Mouse (Mus musculus) embryonic facial prominence, embryonic 11.5 days (tissue): ENCODE measurements around the gene Sec24b. TPM values are rescaled to one million over a fixed set of nuclear protein-coding genes. Genes with fewer than 3 reads are reported as not detected.

Source experiments
- ATAC-seq: fragments of 200-750 bp; cut with Nextera tagmentation; replicated peaks from 2 replicates; pipeline ENCODE4 v1.8.0; 2017; ENCODE audit warnings: low read depth; ENCODE audit not compliant: insufficient number of reproducible peaks, low FRiP score, low TSS enrichment
- DNase-seq: peaks from one replicate; pipeline ENCODE4 v3.0.0-alpha.2; 2015; ENCODE audit warnings: low spot score
- H3K27ac ChIP-seq: fragments of 300-500 bp; sonication (generic); replicated peaks from 2 replicates; pipeline ENCODE4 v1.5.1; 2014; ENCODE audit warnings: mild to moderate bottlenecking, low read depth, low read length, control low read depth
- H3K27me3 ChIP-seq: fragments of 300-500 bp; sonication (generic); 2 replicates; pipeline ENCODE4 v1.6.1; 2014; ENCODE audit warnings: mild to moderate bottlenecking, low read length, moderate library complexity, mixed read lengths; ENCODE audit not compliant: control insufficient read depth, insufficient read depth
- H3K36me3 ChIP-seq: fragments of 300-500 bp; sonication (generic); replicated peaks from 2 replicates; pipeline ENCODE4 v1.6.1; 2014; ENCODE audit warnings: low read depth, mild to moderate bottlenecking, low read length, moderate library complexity, mixed read lengths; ENCODE audit not compliant: control insufficient read depth, insufficient read depth
- H3K4me1 ChIP-seq: fragments of 300-500 bp; sonication (generic); 2 replicates; pipeline ENCODE4 v1.6.1; 2014; ENCODE audit warnings: low read length, mixed read lengths; ENCODE audit not compliant: control insufficient read depth, insufficient read depth
- H3K4me2 ChIP-seq: fragments of 300-500 bp; sonication (generic); 2 replicates; pipeline ENCODE4 v1.6.1; 2014; ENCODE audit warnings: low read depth, mild to moderate bottlenecking, control low read depth, low read length, moderate library complexity
- H3K4me3 ChIP-seq: fragments of 300-500 bp; sonication (generic); 2 replicates; pipeline ENCODE4 v1.5.1; 2014; ENCODE audit warnings: low read depth, low read length, control low read depth
- H3K9ac ChIP-seq: fragments of 300-500 bp; sonication (generic); replicated peaks from 2 replicates; pipeline ENCODE4 v1.6.1; 2014; ENCODE audit warnings: mild to moderate bottlenecking, control low read depth, low read length
- H3K9me3 ChIP-seq: fragments of 300-500 bp; sonication (generic); replicated peaks from 2 replicates; pipeline ENCODE4 v1.6.1; 2016; ENCODE audit warnings: mild to moderate bottlenecking, low read length, inconsistent platforms, mixed read lengths; ENCODE audit not compliant: control insufficient read depth
- WGBS: fragments of 180-500 bp; shearing (Covaris S2); extraction: QIAGEN DNeasy Blood & Tissue Kit; methylation state at CpG from one replicate; pipeline ENCODE4 v1.1.7; 2014; 5-methylcytosine and 5-hydroxymethylcytosine counted together
- polyA plus RNA-seq: library from polyadenylated mRNA; unstranded; fragments of >200 nt; fragmentation: Nextera tagmentation; extraction: Ambion mirVana; gene quantifications from 2 replicates; pipeline ENCODE4 v1.2.1, GENCODE M21; 2014

Gene Sec24b
- polyA plus RNA-seq, 1 experiment from 2014 or later, result 24.8 TPM

DNA sequence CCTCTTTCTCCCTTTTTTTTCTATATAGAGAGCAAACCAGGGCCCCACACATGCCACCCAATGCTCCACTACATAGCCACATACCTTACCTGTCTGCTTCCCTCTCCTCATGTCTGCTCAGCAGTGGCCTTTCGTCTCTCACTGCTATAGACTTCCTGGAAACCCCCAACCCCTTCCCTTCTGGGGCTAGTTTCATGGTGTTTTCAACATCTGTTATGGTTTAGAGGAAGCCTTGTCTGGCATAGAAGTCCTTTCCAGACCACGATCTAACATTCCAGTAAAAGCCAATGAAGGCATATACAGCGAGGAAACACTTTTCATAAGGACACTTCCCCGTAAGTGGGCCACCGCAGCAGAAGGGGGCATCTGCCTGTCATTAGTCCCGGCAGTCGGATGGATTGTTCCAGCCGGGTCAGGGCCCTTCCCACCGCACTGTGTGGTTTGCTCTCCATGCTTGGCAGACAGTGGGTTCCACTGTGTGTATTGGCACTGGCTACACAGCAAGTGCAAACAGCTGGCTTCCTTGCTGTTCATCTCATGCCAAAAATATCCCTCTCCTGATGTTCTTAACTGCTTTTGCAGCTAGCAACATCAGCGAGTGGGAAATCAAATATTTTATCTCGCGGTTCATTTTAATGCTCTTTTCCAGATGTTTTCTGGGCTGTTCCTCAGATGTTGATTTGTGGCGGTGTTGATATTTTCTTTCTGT lies 25.2 kb upstream of the Sec24b start:
- DNase-seq (peak; percentile 64), ATAC-seq (peak; percentile 52; the same call in 1 of the 2 replicates)
- Histone ChIP-seq H3K36me3 (no peaks in the 10 kb centered on the region), H3K27ac (no peak overlapping the region; the same call in 1 of the 2 replicates), H3K9me3 (no peaks in the 10 kb centered on the region), H3K4me3 (no peak overlapping the region), H3K4me2 (peak overlapping the region; percentile 7; the same call in 1 of the 2 replicates), H3K9ac (no peak overlapping the region), H3K4me1 (no peaks in the 10 kb centered on the region), H3K27me3 (no peaks in the 10 kb centered on the region)
- WGBS, result 55% methylated on average over 13 of the region's 13 CpGs

DNA sequence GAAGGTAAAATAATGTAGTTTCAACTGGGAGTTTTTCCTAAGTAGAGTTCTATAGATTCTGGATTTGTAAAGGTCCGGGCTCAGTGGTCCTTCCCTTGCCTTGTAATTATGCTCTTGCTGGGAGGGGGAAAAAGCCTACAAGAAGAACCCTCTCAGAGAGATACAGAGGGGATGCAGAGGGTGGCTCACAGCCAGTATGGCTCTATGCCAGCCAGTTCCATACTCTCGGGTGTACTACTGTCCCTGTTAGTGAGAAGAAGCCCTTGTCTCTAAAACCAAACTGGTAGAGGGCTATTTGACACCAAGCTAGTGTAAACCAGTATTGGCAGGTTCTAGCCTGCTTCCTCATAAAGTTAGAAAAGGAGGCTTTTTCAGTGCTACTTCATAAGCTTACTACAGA lies 22.0 kb upstream of the Sec24b start:
- H3K27me3 ChIP-seq, result no peaks in the 10 kb centered on the region
- H3K27ac ChIP-seq, result no peak overlapping the region
- H3K9ac ChIP-seq, result no peak overlapping the region
- no peak overlapping the region for H3K4me3 ChIP-seq
- DNase-seq, result no peak
- ATAC-seq, result no peak
- H3K4me2 ChIP-seq, result no peak overlapping the region
- H3K9me3 ChIP-seq, result no peaks in the 10 kb centered on the region
- 81% methylated on average over 2 of the region's 2 CpGs for WGBS
- H3K36me3 ChIP-seq, result no peaks in the 10 kb centered on the region
- no peaks in the 10 kb centered on the region for H3K4me1 ChIP-seq

DNA sequence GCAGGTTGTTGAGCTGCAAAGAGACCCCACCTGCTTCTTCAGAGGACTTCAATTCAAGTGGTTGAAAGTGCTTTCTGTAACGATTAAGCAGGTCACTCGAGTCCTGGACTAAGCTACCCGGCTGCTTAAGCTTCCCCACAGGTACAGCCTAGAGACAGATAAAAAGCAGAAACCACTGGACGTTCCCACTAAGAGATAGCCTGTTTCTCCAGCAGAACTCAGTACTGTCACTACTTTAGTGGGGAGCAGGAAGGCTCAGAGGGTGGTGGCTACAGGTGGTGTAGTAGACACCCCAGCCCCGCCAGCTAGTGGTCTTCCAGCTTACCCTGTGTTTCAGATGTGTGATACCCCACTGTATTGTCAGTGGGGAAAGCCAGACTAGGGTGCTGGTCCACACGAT lies 19.3 kb upstream of the Sec24b start:
- Histone ChIP-seq H3K27me3 (no peaks in the 10 kb centered on the region), H3K9me3 (no peaks in the 10 kb centered on the region), H3K4me2 (no peak overlapping the region), H3K36me3 (no peaks in the 10 kb centered on the region), H3K9ac (no peak overlapping the region), H3K4me1 (no peaks in the 10 kb centered on the region), H3K27ac (no peak overlapping the region), H3K4me3 (no peak overlapping the region)
- DNase-seq (no peak), ATAC-seq (no peak)
- WGBS, result 80% methylated on average over 6 of the region's 6 CpGs

DNA sequence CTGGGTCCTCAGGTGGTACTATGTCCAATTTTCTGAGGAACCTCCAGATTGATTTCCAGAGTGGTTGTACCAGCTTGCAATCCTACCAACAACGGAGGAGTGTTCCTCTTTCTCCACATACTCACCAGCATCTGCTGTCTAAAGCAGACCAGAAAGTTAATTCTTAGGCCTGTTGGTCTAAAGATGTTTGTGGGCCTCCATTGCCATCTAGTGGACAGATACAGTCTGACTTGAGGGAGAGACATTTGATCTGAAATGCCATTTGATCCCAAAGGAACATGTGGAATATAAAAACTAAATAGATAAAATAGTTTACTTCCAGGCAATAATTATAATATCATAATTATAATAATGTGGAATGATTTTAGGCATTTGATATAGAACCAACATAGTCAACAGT lies 18.4 kb upstream of the Sec24b start:
- Histone ChIP-seq H3K4me3 (no peak overlapping the region), H3K36me3 (no peaks in the 10 kb centered on the region), H3K4me2 (no peak overlapping the region), H3K27me3 (no peaks in the 10 kb centered on the region), H3K9me3 (no peaks in the 10 kb centered on the region), H3K9ac (no peak overlapping the region), H3K27ac (no peak overlapping the region), H3K4me1 (no peaks in the 10 kb centered on the region)
- ATAC-seq, result no peak
- WGBS, result 11% methylated on average over 1 of the region's 1 CpGs
- peak; percentile 84 for DNase-seq

DNA sequence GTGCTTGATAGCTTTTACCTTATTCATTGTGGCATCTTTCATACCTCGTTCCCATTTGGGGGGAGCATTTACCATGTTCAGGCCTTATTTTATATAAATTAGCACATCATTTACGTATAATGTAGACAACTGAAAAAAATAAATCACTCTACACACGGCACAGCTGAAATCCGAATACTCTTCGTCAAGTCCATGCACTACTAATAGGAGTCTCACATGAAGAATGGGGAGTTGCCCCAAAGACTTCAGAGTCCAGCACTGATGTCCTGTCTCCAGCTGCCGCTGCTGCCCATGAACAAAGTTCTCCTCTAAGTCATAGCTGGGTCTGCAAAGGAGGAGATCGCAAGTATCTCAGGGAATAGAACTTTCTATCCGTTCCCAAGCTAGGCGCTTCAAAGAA lies 15.9 kb upstream of the Sec24b start:
- ATAC-seq (no peak), DNase-seq (no peak)
- no peak overlapping the region for H3K4me2 ChIP-seq
- no peaks in the 10 kb centered on the region for H3K27me3 ChIP-seq
- WGBS, result 91% methylated on average over 9 of the region's 9 CpGs
- no peaks in the 10 kb centered on the region for H3K4me1 ChIP-seq
- H3K27ac ChIP-seq, result no peak overlapping the region
- H3K36me3 ChIP-seq, result no peaks in the 10 kb centered on the region
- no peak overlapping the region for H3K9ac ChIP-seq
- H3K9me3 ChIP-seq, result no peaks in the 10 kb centered on the region
- H3K4me3 ChIP-seq, result no peak overlapping the region

DNA sequence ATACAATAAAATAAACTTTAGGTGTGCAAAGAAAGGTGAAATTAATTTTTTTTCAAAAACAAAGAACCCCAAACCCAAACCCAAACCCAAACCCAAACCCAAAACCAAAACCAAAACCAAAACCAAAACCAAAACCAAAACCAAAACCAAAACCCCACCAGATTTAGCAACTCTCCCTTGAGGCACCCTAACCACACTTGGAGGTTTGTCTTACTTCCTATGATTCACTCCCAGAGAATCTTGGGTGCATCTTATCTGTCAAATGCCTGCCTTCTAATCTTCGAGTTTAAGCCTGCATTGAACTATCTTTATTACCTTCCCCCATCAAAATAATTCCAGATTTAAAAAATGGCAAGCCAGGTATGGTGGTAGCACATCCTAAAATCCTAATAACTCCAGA lies 14.4 kb upstream of the Sec24b start:
- no peak for DNase-seq

DNA sequence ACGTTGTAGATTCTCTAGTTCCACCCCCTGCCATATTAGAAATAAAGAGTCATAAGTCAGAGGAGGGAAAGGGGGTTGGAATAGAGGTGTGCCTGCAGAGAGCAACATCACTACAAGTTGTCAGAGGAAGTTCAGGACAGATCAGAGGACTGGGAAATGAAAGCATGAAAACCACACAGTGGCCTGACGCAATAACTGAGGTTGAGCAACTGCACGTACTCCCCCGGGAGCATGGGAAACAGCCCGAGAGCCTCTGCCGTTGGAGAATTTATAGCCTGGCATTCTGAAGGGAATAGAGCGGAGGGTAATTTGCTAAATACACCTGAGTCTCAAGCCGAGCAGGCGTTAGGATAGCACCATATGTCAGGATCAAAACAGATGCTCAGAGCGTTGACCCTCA lies 11.7 kb upstream of the Sec24b start:
- ATAC-seq (no peak), DNase-seq (no peak)
- no peak overlapping the region for H3K4me3 ChIP-seq
- no peak overlapping the region for H3K27ac ChIP-seq
- H3K4me1 ChIP-seq, result no peaks in the 10 kb centered on the region
- H3K27me3 ChIP-seq, result no peaks in the 10 kb centered on the region
- no peak overlapping the region for H3K4me2 ChIP-seq
- H3K9ac ChIP-seq, result no peak overlapping the region
- H3K36me3 ChIP-seq, result no peaks in the 10 kb centered on the region
- WGBS, result 73% methylated on average over 10 of the region's 10 CpGs
- H3K9me3 ChIP-seq, result no peaks in the 10 kb centered on the region

More for the DNA sequence above, 14.4 kb upstream of the Sec24b start:
- Histone ChIP-seq H3K4me3 (no peak overlapping the region), H3K9ac (no peak overlapping the region), H3K9me3 (no peaks in the 10 kb centered on the region), H3K4me1 (no peaks in the 10 kb centered on the region), H3K36me3 (no peaks in the 10 kb centered on the region), H3K27me3 (no peaks in the 10 kb centered on the region), H3K4me2 (no peak overlapping the region), H3K27ac (no peak overlapping the region)
- no peak for ATAC-seq
- WGBS, result 68% methylated on average over 1 of the region's 1 CpGs

DNA sequence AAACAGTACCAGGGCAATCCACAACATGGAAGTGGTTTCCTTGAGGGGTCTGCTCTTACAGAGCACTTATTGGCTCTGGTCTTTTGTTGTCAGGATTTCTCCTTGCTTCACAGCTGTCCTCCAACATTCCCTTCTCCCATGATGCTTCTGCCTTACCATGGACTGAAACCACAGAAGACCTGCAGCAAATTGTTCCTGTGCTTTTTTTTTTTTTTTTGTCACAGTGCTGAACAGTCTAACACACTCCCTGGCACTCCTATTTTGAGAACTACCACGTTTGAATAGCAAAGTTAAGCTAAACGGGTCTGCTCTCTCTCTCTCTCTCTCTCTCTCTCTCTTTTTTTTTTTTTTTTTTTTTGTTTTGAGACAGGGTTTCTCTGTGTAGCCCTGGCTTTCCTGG lies 10.6 kb upstream of the Sec24b start:
- DNase-seq, result no peak
- Histone ChIP-seq H3K4me2 (no peak overlapping the region), H3K9me3 (no peaks in the 10 kb centered on the region), H3K9ac (no peak overlapping the region), H3K27me3 (no peaks in the 10 kb centered on the region), H3K36me3 (no peaks in the 10 kb centered on the region), H3K4me1 (no peaks in the 10 kb centered on the region), H3K27ac (no peak overlapping the region), H3K4me3 (no peak overlapping the region)
- WGBS, result 81% methylated on average over 2 of the region's 2 CpGs
- ATAC-seq, result no peak
